Mouse (Mus musculus): ENCODE measurements around the gene Tmem240.
"Not testable (repeated sequence)": the region's sequence is repeated elsewhere in the genome, so short reads cannot be mapped to it uniquely, and the experiment has no call there.

The Tmem240 gene

GRCm38 (mm10) chr4:155734951-155735702 lies 527 bp downstream of the Tmem240 start:
- peak; percentile 36 for DNase-seq (ENCODE audit: low spot score)

DNA sequence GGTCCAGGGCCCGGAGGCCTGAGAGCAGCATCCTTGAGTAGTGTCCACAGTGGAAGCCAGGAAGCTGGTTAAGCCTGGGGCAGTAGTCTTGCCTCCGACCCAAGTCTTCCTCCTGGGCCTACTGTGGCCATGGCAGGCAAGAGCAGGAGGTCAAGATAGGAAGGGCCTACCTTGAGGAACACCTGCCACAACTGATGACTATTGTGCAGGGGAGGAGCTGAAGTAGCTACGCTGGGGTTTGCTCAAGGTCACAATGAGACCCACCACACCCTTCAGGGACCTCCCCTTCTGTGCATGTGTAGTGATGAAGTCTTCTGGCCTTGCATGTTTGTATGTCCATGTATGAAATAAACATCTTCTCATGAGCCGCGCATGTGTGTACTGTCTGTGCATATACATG lies 1.2 kb downstream of the Tmem240 start:
- DNase-seq (ENCODE audit: low spot score): no peak

DNA sequence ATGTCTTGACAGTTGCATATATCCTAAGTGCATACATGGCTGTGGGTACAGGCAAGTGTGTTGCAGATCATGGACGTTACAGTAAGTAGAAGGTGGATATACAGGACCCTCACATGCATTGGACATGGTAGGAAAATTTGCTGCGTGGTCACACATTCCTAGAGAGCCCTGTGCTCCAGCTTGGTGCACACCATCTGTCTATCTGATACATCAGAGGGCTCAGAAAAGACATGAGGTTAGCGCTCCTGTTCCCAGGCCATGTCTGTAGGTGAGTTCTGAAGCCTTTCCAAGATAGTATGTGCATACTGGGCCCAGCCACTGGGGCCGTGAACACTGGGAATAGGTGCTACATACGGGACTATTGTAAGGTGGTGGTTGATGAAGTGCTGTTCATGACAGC lies 1.8 kb downstream of the Tmem240 start:
- no peak for DNase-seq (ENCODE audit: low spot score)

DNA sequence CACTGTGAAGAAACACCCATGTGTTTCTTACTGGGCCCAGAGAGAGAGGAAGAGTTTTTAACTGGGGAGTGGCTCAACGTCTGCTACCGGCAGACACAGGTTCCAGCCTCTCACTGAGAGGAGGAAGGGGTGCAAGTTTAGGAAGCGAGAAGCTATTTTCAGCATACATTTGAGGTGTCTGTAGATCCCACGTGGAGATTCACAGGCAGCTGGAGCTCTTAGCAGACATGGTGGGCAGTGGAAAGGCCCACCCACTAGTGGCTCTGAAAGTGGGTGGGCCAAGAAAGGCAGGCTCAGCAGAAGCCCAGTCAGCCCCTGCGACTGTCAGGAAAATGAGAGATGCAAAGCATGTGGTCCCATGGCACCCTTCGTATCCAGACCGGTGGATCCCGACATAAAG lies 3.7 kb downstream of the Tmem240 start:
- no peak for DNase-seq (ENCODE audit: low spot score)

GRCm38 (mm10) chr4:155739152-155739551 lies 4.6 kb downstream of the Tmem240 start:
- no peak for DNase-seq (ENCODE audit: low spot score)

GRCm38 (mm10) chr4:155739741-155740636 lies 5.4 kb downstream of the Tmem240 start:
- no peak for DNase-seq (ENCODE audit: low spot score)

DNA sequence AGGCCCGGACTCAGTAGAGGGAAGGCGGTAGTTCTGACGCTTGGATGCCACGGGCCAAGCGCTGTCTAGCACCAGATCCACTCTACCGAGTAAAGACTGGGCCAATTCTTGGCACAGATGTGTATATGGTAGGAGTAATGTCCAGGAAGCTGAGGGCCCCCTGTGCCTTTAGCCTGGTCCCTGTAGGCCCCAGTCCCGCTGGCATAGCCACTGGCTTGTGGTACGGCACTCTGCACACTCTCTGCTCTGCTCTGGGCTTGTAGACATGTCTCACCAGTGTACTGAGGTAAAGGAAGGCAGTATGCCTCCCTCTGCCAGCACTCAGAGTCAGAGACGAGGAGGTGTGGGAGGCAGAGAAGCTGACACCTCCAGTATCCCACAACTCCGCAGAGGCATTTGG lies 6.1 kb downstream of the Tmem240 start:
- DNase-seq (ENCODE audit: low spot score): not testable (repeated sequence)

DNA sequence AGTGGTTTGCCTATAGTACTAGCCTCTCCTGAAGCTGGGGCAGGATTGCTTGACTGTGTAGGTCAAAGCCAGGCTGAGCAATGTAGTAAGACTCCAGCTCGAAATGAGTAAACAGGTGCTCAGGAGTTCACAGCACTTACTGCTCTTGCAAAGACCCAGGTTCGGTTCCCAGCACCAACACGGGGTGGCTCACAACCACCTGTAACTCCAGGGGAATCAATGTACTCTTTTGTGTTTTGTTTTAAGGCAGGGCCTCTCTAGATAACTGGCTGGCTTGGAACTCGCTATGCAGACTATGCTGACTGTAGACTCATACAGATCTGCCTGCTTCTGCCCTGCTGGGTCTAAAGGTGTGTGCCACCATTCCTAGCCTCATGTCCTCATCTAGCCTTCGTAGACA lies 8.1 kb downstream of the Tmem240 start:
- no peak for DNase-seq (ENCODE audit: low spot score)

DNA sequence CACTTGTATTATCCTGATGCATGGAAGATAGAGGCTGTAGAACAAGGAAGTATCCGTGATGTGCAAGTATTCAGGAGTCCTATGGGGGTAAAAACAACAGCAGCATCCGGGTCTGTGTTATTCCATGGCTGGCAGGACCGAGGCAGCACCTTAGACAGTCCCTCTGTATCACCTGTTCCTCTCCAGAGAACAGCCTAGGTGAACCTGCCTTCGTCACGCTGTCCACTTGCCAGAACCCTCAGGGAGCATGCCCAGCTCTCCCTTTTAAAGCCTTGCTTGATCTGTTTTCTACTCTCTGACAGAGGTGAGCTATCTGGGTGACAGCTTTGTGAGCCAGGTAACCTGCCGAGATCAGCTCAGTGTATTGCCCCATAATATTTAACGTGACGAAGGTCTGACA lies 9.9 kb downstream of the Tmem240 start:
- no peak for DNase-seq (ENCODE audit: low spot score)

DNA sequence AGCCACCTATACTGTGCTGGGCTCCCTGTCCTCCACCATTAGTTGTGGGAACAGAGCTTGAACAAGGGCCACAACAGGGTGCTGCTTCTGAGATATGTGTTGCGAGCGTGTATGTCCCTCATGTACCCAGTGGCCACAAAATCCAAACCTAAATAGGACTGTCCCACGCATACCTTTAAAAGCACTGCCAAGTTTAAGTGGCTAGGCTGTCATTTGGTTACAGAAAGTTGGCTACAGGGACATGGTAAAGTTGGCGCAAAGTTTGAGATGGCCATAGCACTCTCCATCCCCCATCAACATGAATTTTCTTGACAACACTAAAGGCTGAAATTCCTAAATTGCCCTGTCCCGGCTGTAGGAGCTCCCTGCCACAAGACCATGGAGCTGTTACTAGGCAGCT lies 10.5 kb downstream of the Tmem240 start:
- DNase-seq (ENCODE audit: low spot score): no peak

DNA sequence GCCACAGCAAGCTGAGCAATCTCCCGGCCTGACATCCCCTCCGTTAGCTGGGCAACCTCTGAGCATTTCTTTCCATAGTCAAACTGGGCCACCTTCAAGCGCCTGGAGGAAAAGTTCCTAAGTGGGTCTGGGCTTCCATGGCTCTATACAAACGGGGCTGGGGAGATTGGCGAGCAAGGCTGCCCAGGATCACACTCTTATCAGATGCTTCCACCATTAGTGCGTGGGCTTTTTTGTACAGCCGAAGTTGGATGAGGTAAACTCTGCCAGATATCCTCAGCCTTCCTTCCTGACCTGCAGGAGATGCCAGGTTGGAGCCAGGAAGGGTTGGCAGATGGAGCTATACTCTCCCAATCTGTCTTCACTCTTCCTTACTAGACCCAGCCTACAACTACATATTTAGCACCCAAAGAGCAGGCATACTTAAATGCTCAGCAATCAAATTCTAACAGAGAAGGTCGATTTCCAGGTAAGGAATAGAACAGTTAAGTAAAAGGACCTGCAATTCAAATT lies 11.5 kb downstream of the Tmem240 start:
- no peak for DNase-seq (ENCODE audit: low spot score)

GRCm38 (mm10) chr4:155746575-155747490 lies 12.2 kb downstream of the Tmem240 start:
- DNase-seq (ENCODE audit: low spot score): no peak

- DNase-seq (ENCODE audit: low spot score): no peak
These were observed 22.4 kb downstream of the Tmem240 start for GRCm38 (mm10) chr4:155757011-155757410.

- DNase-seq (ENCODE audit: low spot score): peak; percentile 61
These were observed 25.4 kb downstream of the Tmem240 start for GRCm38 (mm10) chr4:155759862-155760612.

- DNase-seq (ENCODE audit: low spot score): peak; percentile 97
These were observed 26.2 kb downstream of the Tmem240 start, which contains the start of gene Atad3a for GRCm38 (mm10) chr4:155760613-155761355. TSS of gene Atad3a (minus strand) at chr4:155761093.

DNA sequence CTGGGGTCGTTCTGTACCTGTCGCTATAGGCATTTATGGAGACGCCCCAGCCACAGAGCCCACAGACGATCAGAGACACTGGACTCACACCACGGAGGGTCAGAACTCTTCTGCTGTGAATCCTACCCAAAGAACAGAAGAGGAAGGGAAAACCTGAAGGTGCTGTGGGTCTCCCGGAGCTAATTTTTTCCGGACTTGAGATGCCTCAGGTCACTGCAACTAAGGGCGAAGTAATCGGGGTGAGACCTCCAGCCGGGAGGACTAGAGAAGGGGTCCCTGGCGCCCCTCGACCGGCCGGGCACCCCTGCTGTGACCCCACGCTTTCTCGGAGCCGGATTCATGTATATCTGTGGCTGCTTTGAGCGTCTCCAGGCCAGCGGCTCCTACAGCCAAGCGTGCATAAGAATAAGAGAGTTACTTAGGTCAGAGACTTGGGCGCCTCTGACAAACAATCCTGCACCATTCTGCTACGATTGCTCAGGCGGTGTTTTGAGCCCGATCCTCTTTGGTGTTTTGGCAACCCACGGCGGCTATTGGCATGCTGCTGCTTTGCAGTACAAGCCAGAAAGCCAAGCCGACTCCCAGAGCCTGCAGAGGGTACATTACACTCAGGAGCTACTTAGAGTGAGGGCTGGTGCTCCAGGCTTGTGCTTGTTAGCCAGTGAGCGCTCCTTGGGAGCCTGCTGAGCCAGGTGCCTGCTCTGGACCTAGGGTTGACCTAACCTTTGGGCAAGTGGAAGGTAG lies 26.9 kb downstream of the Tmem240 start:
- no peak for DNase-seq (ENCODE audit: low spot score)

DNA sequence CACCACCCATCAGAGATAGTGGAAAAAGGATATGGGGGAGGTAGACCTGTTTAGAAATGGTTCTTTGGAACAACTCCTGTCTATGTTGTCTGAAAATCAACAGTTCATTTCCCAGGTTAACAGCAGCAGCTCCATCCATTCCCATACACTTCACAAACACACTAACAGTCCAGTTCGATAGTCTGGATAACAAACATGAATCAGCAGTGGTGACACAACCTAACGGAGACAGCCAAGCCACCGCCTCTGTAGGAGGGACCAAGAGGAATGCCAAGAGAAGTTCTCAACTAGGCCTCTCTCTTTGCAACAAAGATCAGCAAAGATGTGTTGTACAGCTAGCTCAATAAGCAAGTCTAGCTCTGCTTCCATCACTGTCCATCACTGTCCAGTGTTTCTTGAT lies 27.8 kb downstream of the Tmem240 start:
- no peak for DNase-seq (ENCODE audit: low spot score)

DNA sequence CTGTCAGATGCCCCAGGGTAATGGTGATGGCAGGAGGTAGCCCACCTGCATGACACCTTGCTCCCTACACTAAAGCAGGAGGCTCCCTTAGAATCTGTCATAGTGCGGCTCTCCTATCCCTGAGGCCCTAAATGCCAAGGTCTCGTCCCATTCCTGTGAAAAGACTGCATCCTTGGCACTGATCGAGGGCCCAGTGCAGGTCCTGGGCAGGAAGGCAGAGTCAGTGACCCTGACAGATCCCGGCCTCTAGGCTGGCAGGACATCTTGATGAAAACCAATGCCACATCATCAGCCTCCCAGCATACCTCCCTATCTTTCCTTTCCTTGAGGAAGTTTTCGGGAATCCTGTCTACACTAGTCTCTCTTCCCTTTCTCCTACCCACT lies 34.9 kb downstream of the Tmem240 start:
- DNase-seq (ENCODE audit: low spot score): no peak

- peak; percentile 93 for DNase-seq (ENCODE audit: low spot score)
These were observed 35.4 kb downstream of the Tmem240 start for GRCm38 (mm10) chr4:155769880-155770512.

All from embryo, embryonic 10.5 days (tissue).